Mouse (Mus musculus): ENCODE measurements at regions not wholly inside any gene's neighbourhood (a gene's known extent, or its start where the extent isn't known, plus 50 kb on each side); places are given as distances from the start of the nearest gene placed in this dataset.
A peak's percentile ranks its signal among the peaks of the same experiment; 100 is the strongest.

GRCm38 (mm10) chr15:93766981-93767380 is 171.3 kb upstream of the Prickle1 start:
- Histone ChIP-seq H3K36me3 (ENCODE audit: control insufficient read depth, insufficient read depth, low read length) (no peaks in the 10 kb centered on the region), H3K4me2 (ENCODE audit: low read depth, low read length) (no peak overlapping the region), H3K4me3 (ENCODE audit: low read depth, low read length) (no peak overlapping the region), H3K27ac (replicated peaks; ENCODE audit: low read depth, low read length) (no peak overlapping the region), H3K27me3 (replicated peaks; ENCODE audit: control insufficient read depth, insufficient read depth, low read length) (no peaks in the 10 kb centered on the region), H3K9me3 (ENCODE audit: control insufficient read depth, low read length) (no peaks in the 10 kb centered on the region), H3K9ac (ENCODE audit: low read depth, low read length) (no peak overlapping the region), H3K4me1 (ENCODE audit: control insufficient read depth, insufficient read depth, low read length) (no peaks in the 10 kb centered on the region)
- DNase-seq (ENCODE audit: low spot score) = no peak
- WGBS = 50% methylated on average over 3 of the region's 3 CpGs
- ATAC-seq (ENCODE audit: low read depth) = no peak

- Histone ChIP-seq H3K4me1 (ENCODE audit: control insufficient read depth, insufficient read depth, low read length) (no peaks in the 10 kb centered on the region), H3K27me3 (replicated peaks; ENCODE audit: control insufficient read depth, insufficient read depth, low read length) (no peaks in the 10 kb centered on the region), H3K9me3 (ENCODE audit: control insufficient read depth, low read length) (no peaks in the 10 kb centered on the region), H3K4me3 (ENCODE audit: low read depth, low read length) (no peak overlapping the region), H3K9ac (ENCODE audit: low read depth, low read length) (no peak overlapping the region), H3K36me3 (ENCODE audit: control insufficient read depth, insufficient read depth, low read length) (no peaks in the 10 kb centered on the region), H3K4me2 (ENCODE audit: low read depth, low read length) (no peak overlapping the region), H3K27ac (replicated peaks; ENCODE audit: low read depth, low read length) (no peak overlapping the region)
- ATAC-seq (ENCODE audit: low read depth) = no peak
- 94% methylated on average over 5 of the region's 5 CpGs for WGBS
- DNase-seq (ENCODE audit: low spot score) = no peak
These were observed 167.4 kb upstream of the Prickle1 start for GRCm38 (mm10) chr15:93763047-93763446.

- ATAC-seq (ENCODE audit: low read depth) (peak; percentile 47; the same call in 1 of the 2 replicates), DNase-seq (ENCODE audit: low spot score) (peak; percentile 69)
- H3K36me3 ChIP-seq (ENCODE audit: control insufficient read depth, insufficient read depth, low read length) = no peaks in the 10 kb centered on the region
- H3K27me3 ChIP-seq (replicated peaks; ENCODE audit: control insufficient read depth, insufficient read depth, low read length) = no peaks in the 10 kb centered on the region
- 76% methylated on average over 8 of the region's 8 CpGs for whole genome bisulfite sequencing
- no peak overlapping the region for H3K9ac ChIP-seq (ENCODE audit: low read depth, low read length)
- no peaks in the 10 kb centered on the region for H3K4me1 ChIP-seq (ENCODE audit: control insufficient read depth, insufficient read depth, low read length)
- no peak overlapping the region for H3K27ac ChIP-seq (replicated peaks; ENCODE audit: low read depth, low read length)
- no peak overlapping the region for H3K4me2 ChIP-seq (ENCODE audit: low read depth, low read length)
- H3K9me3 ChIP-seq (ENCODE audit: control insufficient read depth, low read length) = no peaks in the 10 kb centered on the region
- no peak overlapping the region for H3K4me3 ChIP-seq (ENCODE audit: low read depth, low read length)
These were observed 162.6 kb upstream of the Prickle1 start for GRCm38 (mm10) chr15:93758204-93758836.

GRCm38 (mm10) chr15:93755989-93756388 is 160.3 kb upstream of the Prickle1 start:
- Histone ChIP-seq H3K4me3 (ENCODE audit: low read depth, low read length) (no peak overlapping the region), H3K4me2 (ENCODE audit: low read depth, low read length) (no peak overlapping the region), H3K9ac (ENCODE audit: low read depth, low read length) (no peak overlapping the region), H3K27ac (replicated peaks; ENCODE audit: low read depth, low read length) (no peak overlapping the region), H3K27me3 (replicated peaks; ENCODE audit: control insufficient read depth, insufficient read depth, low read length) (no peaks in the 10 kb centered on the region), H3K9me3 (ENCODE audit: control insufficient read depth, low read length) (no peaks in the 10 kb centered on the region), H3K4me1 (ENCODE audit: control insufficient read depth, insufficient read depth, low read length) (no peaks in the 10 kb centered on the region), H3K36me3 (ENCODE audit: control insufficient read depth, insufficient read depth, low read length) (no peaks in the 10 kb centered on the region)
- WGBS = 71% methylated on average over 5 of the region's 5 CpGs
- ATAC-seq (ENCODE audit: low read depth) = no peak
- no peak for DNase-seq (ENCODE audit: low spot score)

GRCm38 (mm10) chr15:93751817-93752216 is 156.1 kb upstream of the Prickle1 start:
- DNase-seq (ENCODE audit: low spot score) (peak; percentile 46), ATAC-seq (ENCODE audit: low read depth) (no peak)
- Histone ChIP-seq H3K9ac (ENCODE audit: low read depth, low read length) (no peak overlapping the region), H3K9me3 (ENCODE audit: control insufficient read depth, low read length) (no peaks in the 10 kb centered on the region), H3K4me3 (ENCODE audit: low read depth, low read length) (no peak overlapping the region), H3K27ac (replicated peaks; ENCODE audit: low read depth, low read length) (no peak overlapping the region), H3K27me3 (replicated peaks; ENCODE audit: control insufficient read depth, insufficient read depth, low read length) (no peaks in the 10 kb centered on the region), H3K4me2 (ENCODE audit: low read depth, low read length) (peak overlapping the region; percentile 24; the same call in 1 of the 2 replicates), H3K36me3 (ENCODE audit: control insufficient read depth, insufficient read depth, low read length) (no peaks in the 10 kb centered on the region), H3K4me1 (ENCODE audit: control insufficient read depth, insufficient read depth, low read length) (no peaks in the 10 kb centered on the region)
- WGBS = 64% methylated on average over 13 of the region's 14 CpGs

- ATAC-seq (ENCODE audit: low read depth) (no peak), DNase-seq (ENCODE audit: low spot score) (peak; percentile 72)
- no peak overlapping the region for H3K4me2 ChIP-seq (ENCODE audit: low read depth, low read length)
- H3K27me3 ChIP-seq (replicated peaks; ENCODE audit: control insufficient read depth, insufficient read depth, low read length) = no peaks in the 10 kb centered on the region
- 10% methylated on average over 8 of the region's 8 CpGs for WGBS
- H3K9ac ChIP-seq (ENCODE audit: low read depth, low read length) = no peak overlapping the region
- no peak overlapping the region for H3K4me3 ChIP-seq (ENCODE audit: low read depth, low read length)
- H3K9me3 ChIP-seq (ENCODE audit: control insufficient read depth, low read length) = no peaks in the 10 kb centered on the region
- H3K4me1 ChIP-seq (ENCODE audit: control insufficient read depth, insufficient read depth, low read length) = no peaks in the 10 kb centered on the region
- H3K27ac ChIP-seq (replicated peaks; ENCODE audit: low read depth, low read length) = no peak overlapping the region
- no peaks in the 10 kb centered on the region for H3K36me3 ChIP-seq (ENCODE audit: control insufficient read depth, insufficient read depth, low read length)
These were observed 155.3 kb upstream of the Prickle1 start for GRCm38 (mm10) chr15:93750953-93751352.

GRCm38 (mm10) chr15:93744191-93744945 is 148.7 kb upstream of the Prickle1 start:
- H3K27me3 ChIP-seq (replicated peaks; ENCODE audit: control insufficient read depth, insufficient read depth, low read length) = no peaks in the 10 kb centered on the region
- ATAC-seq (ENCODE audit: low read depth) (no peak), DNase-seq (ENCODE audit: low spot score) (no peak)
- H3K27ac ChIP-seq (replicated peaks; ENCODE audit: low read depth, low read length) = no peak overlapping the region
- no peaks in the 10 kb centered on the region for H3K9me3 ChIP-seq (ENCODE audit: control insufficient read depth, low read length)
- no peak overlapping the region for H3K9ac ChIP-seq (ENCODE audit: low read depth, low read length)
- no peaks in the 10 kb centered on the region for H3K4me1 ChIP-seq (ENCODE audit: control insufficient read depth, insufficient read depth, low read length)
- no peaks in the 10 kb centered on the region for H3K36me3 ChIP-seq (ENCODE audit: control insufficient read depth, insufficient read depth, low read length)
- H3K4me3 ChIP-seq (ENCODE audit: low read depth, low read length) = no peak overlapping the region
- 43% methylated on average over 12 of the region's 12 CpGs for WGBS
- H3K4me2 ChIP-seq (ENCODE audit: low read depth, low read length) = no peak overlapping the region

- Histone ChIP-seq H3K9me3 (ENCODE audit: control insufficient read depth, low read length) (no peaks in the 10 kb centered on the region), H3K27me3 (replicated peaks; ENCODE audit: control insufficient read depth, insufficient read depth, low read length) (no peaks in the 10 kb centered on the region), H3K4me3 (ENCODE audit: low read depth, low read length) (no peak overlapping the region), H3K27ac (replicated peaks; ENCODE audit: low read depth, low read length) (no peak overlapping the region), H3K4me2 (ENCODE audit: low read depth, low read length) (no peak overlapping the region), H3K9ac (ENCODE audit: low read depth, low read length) (peak overlapping the region; percentile 41; the same call in 1 of the 2 replicates), H3K36me3 (ENCODE audit: control insufficient read depth, insufficient read depth, low read length) (no peaks in the 10 kb centered on the region), H3K4me1 (ENCODE audit: control insufficient read depth, insufficient read depth, low read length) (peaks cover 25% of the 10 kb centered on the region)
- ATAC-seq (ENCODE audit: low read depth) (no peak), DNase-seq (ENCODE audit: low spot score) (no peak)
- 68% methylated on average over 18 of the region's 18 CpGs for WGBS
These were observed 138.2 kb upstream of the Prickle1 start for GRCm38 (mm10) chr15:93733731-93734510.
